Mouse (Mus musculus) MEL (cell line): ENCODE measurements at regions not wholly inside any gene's neighbourhood (a gene's known extent, or its start where the extent isn't known, plus 50 kb on each side); places are given as distances from the start of the nearest gene placed in this dataset.

ENCODE experiments used
- DNase-seq: peaks from one replicate; pipeline ENCODE4 v3.0.0; 2011; ENCODE audit warnings: low read depth, low spot score
- H3K27ac ChIP-seq: 2 replicates; pipeline ENCODE4 v1.5.1; 2012; ENCODE audit warnings: low read depth, mild to moderate bottlenecking, control low read depth, low read length, moderate library complexity; ENCODE audit not compliant: control insufficient read depth
- H3K27me3 ChIP-seq, 2 experiments: fragments of 150-350 bp in 1 of 2; sonication (generic) in 1 of 2; 2 replicates each; pipeline ENCODE4 v1.6.1; 2012; ENCODE audit warnings: low read length in 2 of 2, mild to moderate bottlenecking in 2 of 2, improper control_type of control experiment in 1 of 2, moderate library complexity in 1 of 2; ENCODE audit not compliant: insufficient read depth in 2 of 2, control insufficient read depth in 1 of 2
- H3K36me3 ChIP-seq, 2 experiments: 2 replicates each; pipeline ENCODE4 v1.6.1; 2012 to 2014; ENCODE audit warnings: low read length in 2 of 2, improper control_type of control experiment in 1 of 2, inconsistent platforms in 1 of 2, mild to moderate bottlenecking in 1 of 2; ENCODE audit not compliant: insufficient read depth in 2 of 2, control insufficient read depth in 1 of 2
- H3K4me1 ChIP-seq, 2 experiments: fragments of 150-350 bp in 1 of 2; sonication (generic) in 1 of 2; 2 replicates each; pipeline ENCODE4 v1.6.1; 2012; ENCODE audit warnings: low read length in 2 of 2, improper control_type of control experiment in 1 of 2, mild to moderate bottlenecking in 1 of 2; ENCODE audit not compliant: insufficient read depth in 2 of 2, control insufficient read depth in 1 of 2
- H3K4me3 ChIP-seq, 2 experiments: fragments of 150-350 bp in 1 of 2; sonication (generic) in 1 of 2; 2 replicates each; pipeline ENCODE4 v1.5.1; 2012; ENCODE audit warnings: low read depth in 2 of 2, low read length in 2 of 2, mild to moderate bottlenecking in 2 of 2, moderate library complexity in 2 of 2, control low read depth in 1 of 2, improper control_type of control experiment in 1 of 2; ENCODE audit not compliant: control insufficient read depth in 1 of 2, insufficient read depth in 1 of 2
- H3K79me2 ChIP-seq: 2 replicates; pipeline ENCODE4 v1.6.1; 2012; ENCODE audit warnings: mild to moderate bottlenecking, low read length, moderate library complexity; ENCODE audit not compliant: control insufficient read depth, poor library complexity, insufficient read depth
- H3K9ac ChIP-seq: 2 replicates; pipeline ENCODE4 v1.6.1; 2012; ENCODE audit warnings: low read depth, mild to moderate bottlenecking, control low read depth, low read length, moderate library complexity; ENCODE audit not compliant: control insufficient read depth, poor library complexity, severe bottlenecking
- H3K9me3 ChIP-seq: fragments of 150-350 bp; sonication (generic); replicated peaks from 2 replicates; pipeline ENCODE4 v1.6.1; 2012; ENCODE audit warnings: mild to moderate bottlenecking, low read length, improper control_type of control experiment, moderate library complexity; ENCODE audit not compliant: insufficient read depth
- BHLHE40 ChIP-seq: IDR thresholded peaks from 2 replicates; pipeline ENCODE4 v1.6.1; 2012; ENCODE audit warnings: low read depth, mild to moderate bottlenecking, inconsistent platforms, low read length, improper control_type of control experiment, borderline replicate concordance
- CHD1 ChIP-seq: IDR thresholded peaks from 2 replicates; pipeline ENCODE4 v1.6.1; 2012; ENCODE audit warnings: low read depth, mild to moderate bottlenecking, inconsistent platforms, low read length, improper control_type of control experiment
- CHD2 ChIP-seq: IDR thresholded peaks from 2 replicates; pipeline ENCODE4 v1.6.1; 2011; ENCODE audit warnings: low read length, improper control_type of control experiment
- CTCF ChIP-seq, 3 experiments: IDR thresholded peaks in 2 of 3; conservative IDR thresholded peaks in 1 of 3; 2 replicates each; pipeline ENCODE4 v1.5.1; 2011 to 2012; ENCODE audit warnings: low read length in 3 of 3, low read depth in 2 of 3, mild to moderate bottlenecking in 2 of 3, improper control_type of control experiment in 1 of 3, inconsistent platforms in 1 of 3, mixed read lengths in 1 of 3, moderate library complexity in 1 of 3; ENCODE audit not compliant: control insufficient read depth in 1 of 3, insufficient read depth in 1 of 3, poor library complexity in 1 of 3, severe bottlenecking in 1 of 3
- E2F4 ChIP-seq: IDR thresholded peaks from 2 replicates; pipeline ENCODE4 v1.6.1; 2011; ENCODE audit warnings: low read depth, low read length, improper control_type of control experiment, borderline replicate concordance
- ELF1 ChIP-seq: IDR thresholded peaks from 2 replicates; pipeline ENCODE4 v1.6.1; 2014; ENCODE audit warnings: low read depth, mild to moderate bottlenecking, inconsistent platforms, low read length, improper control_type of control experiment, moderate library complexity
- ETS1 ChIP-seq: IDR thresholded peaks from 2 replicates; pipeline ENCODE4 v1.6.1; 2012; ENCODE audit warnings: low read depth, mild to moderate bottlenecking, inconsistent platforms, low read length, improper control_type of control experiment, moderate library complexity
- MAFK ChIP-seq: IDR thresholded peaks from 2 replicates; pipeline ENCODE4 v1.6.1; 2011; ENCODE audit warnings: low read depth, mild to moderate bottlenecking, low read length, improper control_type of control experiment, borderline replicate concordance
- MAX ChIP-seq: IDR thresholded peaks from 2 replicates; pipeline ENCODE4 v1.6.1; 2011; ENCODE audit warnings: low read length, improper control_type of control experiment
- MXI1 ChIP-seq: IDR thresholded peaks from 2 replicates; pipeline ENCODE4 v1.6.1; 2011; ENCODE audit warnings: mild to moderate bottlenecking, low read depth, low read length, improper control_type of control experiment
- MYB ChIP-seq: IDR thresholded peaks from 2 replicates; pipeline ENCODE4 v1.6.1; 2011; ENCODE audit warnings: mild to moderate bottlenecking, low read depth, low read length, improper control_type of control experiment
- MYC ChIP-seq: IDR thresholded peaks from 2 replicates; pipeline ENCODE4 v1.6.1; 2011; ENCODE audit warnings: low read depth, mild to moderate bottlenecking, low read length, improper control_type of control experiment, moderate library complexity
- POLR2AphosphoS2 ChIP-seq: IDR thresholded peaks from 2 replicates; pipeline ENCODE4 v1.6.1; 2011; ENCODE audit warnings: low read length, improper control_type of control experiment
- POLR2AphosphoS5 ChIP-seq: IDR thresholded peaks from 2 replicates; pipeline ENCODE4 v1.6.1; 2012; ENCODE audit warnings: low read depth, borderline replicate concordance, mild to moderate bottlenecking, inconsistent platforms, low read length, moderate library complexity, mixed read lengths
- RAD21 ChIP-seq: IDR thresholded peaks from 2 replicates; pipeline ENCODE4 v1.6.1; 2011; ENCODE audit warnings: mild to moderate bottlenecking, low read depth, low read length, improper control_type of control experiment
- RCOR1 ChIP-seq: IDR thresholded peaks from 2 replicates; pipeline ENCODE4 v1.6.1; 2012; ENCODE audit warnings: low read depth, mild to moderate bottlenecking, inconsistent platforms, low read length, improper control_type of control experiment
- SIN3A ChIP-seq: IDR thresholded peaks from 2 replicates; pipeline ENCODE4 v1.6.1; 2012; ENCODE audit warnings: low read length, improper control_type of control experiment, inconsistent platforms
- SMC3 ChIP-seq: IDR thresholded peaks from 2 replicates; pipeline ENCODE4 v1.6.1; 2011; ENCODE audit warnings: low read depth, low read length, improper control_type of control experiment
- TCF12 ChIP-seq: IDR thresholded peaks from 2 replicates; pipeline ENCODE4 v1.6.1; 2014; ENCODE audit warnings: low read depth, mild to moderate bottlenecking, inconsistent platforms, low read length, improper control_type of control experiment, moderate library complexity
- USF1 ChIP-seq: IDR thresholded peaks from 2 replicates; pipeline ENCODE4 v1.6.1; 2014; ENCODE audit warnings: low read depth, mild to moderate bottlenecking, inconsistent platforms, low read length, improper control_type of control experiment, moderate library complexity
- ZC3H11A ChIP-seq: IDR thresholded peaks from 2 replicates; pipeline ENCODE4 v1.6.1; 2012; ENCODE audit warnings: low read depth, mild to moderate bottlenecking, inconsistent platforms, low read length, improper control_type of control experiment
- ZMIZ1 ChIP-seq: IDR thresholded peaks from 2 replicates; pipeline ENCODE4 v1.6.1; 2012; ENCODE audit warnings: low read depth, mild to moderate bottlenecking, inconsistent platforms, low read length, improper control_type of control experiment, moderate library complexity
- ZNF384 ChIP-seq: IDR thresholded peaks from 2 replicates; pipeline ENCODE4 v1.6.1; 2012; ENCODE audit warnings: low read depth, mild to moderate bottlenecking, inconsistent platforms, low read length, improper control_type of control experiment

GRCm38 (mm10) chr6:31124076-31124475, 165.2 kb upstream of the Klf14 start:
- no peaks in the 10 kb centered on the region for H3K27me3 ChIP-seq
- H3K4me3 ChIP-seq: peak overlapping the region; percentile 17 to 22; a peak in 3 of 4 replicates
- peak overlapping the region; percentile 94 for H3K9ac ChIP-seq
- no peak for TF ChIP-seq MAX
- no peak for TF ChIP-seq E2F4
- TF ChIP-seq, all 39 proteins: peak for 0
- Histone ChIP-seq H3K36me3 (peaks cover 0 to 23% of the 10 kb centered on the region in 2 experiments; a peak in 3 of 4 replicates), H3K4me1 (peaks cover 3 to 20% of the 10 kb centered on the region in 2 experiments), H3K79me2 (peaks cover 51% of the 10 kb centered on the region), H3K9me3 (no peaks in the 10 kb centered on the region), H3K27ac (no peak overlapping the region)
- peak; percentile 27 for DNase-seq

- peaks cover 47% of the 10 kb centered on the region for H3K79me2 ChIP-seq
- no peaks in the 10 kb centered on the region for H3K27me3 ChIP-seq
- peak overlapping the region; percentile 97 for H3K27ac ChIP-seq
- peaks cover 3 to 20% of the 10 kb centered on the region in 2 experiments for H3K4me1 ChIP-seq
- H3K4me3 ChIP-seq: peak overlapping the region; percentile 78 to 90
- peaks cover 0 to 20% of the 10 kb centered on the region in 2 experiments; a peak in 3 of 4 replicates for H3K36me3 ChIP-seq
- TF ChIP-seq MYC (peak; percentile 86), MYB (no peak), CTCF (IDR thresholded peaks at IDR 0.05 in 2 of 3, conservative IDR thresholded peaks at IDR 0.05 in 1 of 3; ENCODE audit: control insufficient read depth in 1 of 3, insufficient read depth in 1 of 3, low read depth in 2 of 3, low read length in 3 of 3, poor library complexity in 1 of 3, severe bottlenecking in 1 of 3) (no peak), POLR2AphosphoS5 (no peak), SIN3A (no peak), E2F4 (no peak), POLR2AphosphoS2 (no peak), ZC3H11A (no peak), RAD21 (no peak), ETS1 (no peak), MAFK (no peak), CHD1 (no peak; the same call in 1 of the 2 replicates), ZMIZ1 (0 out of 2 replicates have a peak, but pooled peaks have one; percentile 15), RCOR1 (no peak), ELF1 (no peak), BHLHE40 (0 out of 2 replicates have a peak, but pooled peaks have one; percentile 42), MXI1 (peak; percentile 88), SMC3 (no peak), MAX (peak; percentile 64), CHD2 (no peak), USF1 (no peak), ZNF384 (no peak), TCF12 (no peak)
- H3K9ac ChIP-seq: peak overlapping the region; percentile 94
- H3K9me3 ChIP-seq: no peaks in the 10 kb centered on the region
- peak; percentile 64 for DNase-seq
Observed at GRCm38 (mm10) chr6:31124872-31125271, 166.0 kb upstream of the Klf14 start.
